Mouse (Mus musculus) megakaryocyte, adult 5-6 weeks (primary cell): ENCODE data around the gene Mfap4. TPM values are rescaled to one million over a fixed set of nuclear protein-coding genes. Genes with fewer than 3 reads are reported as not detected.
A peak's percentile ranks its signal among the peaks of the same experiment; 100 is the strongest.

Experiments used
- ATAC-seq: 2 replicates; pipeline ENCODE4 v1.8.0; 2016; ENCODE audit warnings: mild to moderate bottlenecking, inconsistent platforms; ENCODE audit not compliant: poor library complexity, severe bottlenecking
- total RNA-seq, 2 experiments: library from RNA; stranded (forward) in 1 of 2; stranded (reverse) in 1 of 2; fragments of 153-499, 151-499 nt in 1 of 2; fragments of 221-1000, 200-1000 nt in 1 of 2; gene quantifications; 2 replicates each; pipeline versions ENCODE4 v1.2.3 to v1.2.4; 2015 to 2017

The Mfap4 gene
- total RNA-seq, 2 experiments from 2014 or later = not detected

DNA sequence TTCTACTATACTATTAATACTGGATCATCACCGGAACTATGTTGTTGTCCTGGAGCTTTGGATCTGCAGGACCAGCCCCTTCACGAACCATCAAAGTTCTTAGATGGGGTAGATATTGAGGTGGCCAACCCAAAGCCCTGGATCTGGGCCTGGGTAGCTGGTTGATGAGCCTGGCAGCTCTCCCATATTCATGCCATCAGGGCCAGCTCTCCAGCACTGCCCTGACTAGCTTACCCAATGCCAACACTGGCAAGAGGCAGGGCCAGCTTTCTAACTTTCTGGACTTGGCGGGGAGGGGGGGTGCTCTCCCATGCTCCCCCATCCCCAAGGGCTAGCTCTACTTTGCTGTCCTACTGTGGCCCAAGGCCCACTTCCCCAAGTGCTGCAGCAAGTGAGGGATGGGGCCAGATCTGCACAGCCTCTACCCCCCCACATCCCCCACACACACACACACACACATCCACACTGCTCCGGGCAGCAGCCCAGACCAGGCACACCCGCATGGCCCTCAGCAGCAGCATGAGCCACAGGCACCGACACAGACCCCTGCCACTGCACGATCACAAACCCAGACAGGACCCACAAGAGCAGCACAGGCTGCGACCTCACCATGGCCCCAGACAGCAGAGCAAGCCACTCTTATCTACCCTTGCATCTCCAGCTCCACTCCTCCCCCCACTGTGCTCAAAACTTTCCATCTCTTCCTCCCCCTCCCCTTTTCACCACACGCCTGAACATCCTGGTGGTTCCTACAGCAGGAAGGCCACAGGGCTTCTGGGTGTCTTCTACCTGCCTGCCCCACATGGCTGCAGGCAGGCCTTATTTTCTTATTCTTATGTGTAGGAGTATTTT, 3.8 kb upstream of the Mfap4 start:
- ATAC-seq = no peak

DNA sequence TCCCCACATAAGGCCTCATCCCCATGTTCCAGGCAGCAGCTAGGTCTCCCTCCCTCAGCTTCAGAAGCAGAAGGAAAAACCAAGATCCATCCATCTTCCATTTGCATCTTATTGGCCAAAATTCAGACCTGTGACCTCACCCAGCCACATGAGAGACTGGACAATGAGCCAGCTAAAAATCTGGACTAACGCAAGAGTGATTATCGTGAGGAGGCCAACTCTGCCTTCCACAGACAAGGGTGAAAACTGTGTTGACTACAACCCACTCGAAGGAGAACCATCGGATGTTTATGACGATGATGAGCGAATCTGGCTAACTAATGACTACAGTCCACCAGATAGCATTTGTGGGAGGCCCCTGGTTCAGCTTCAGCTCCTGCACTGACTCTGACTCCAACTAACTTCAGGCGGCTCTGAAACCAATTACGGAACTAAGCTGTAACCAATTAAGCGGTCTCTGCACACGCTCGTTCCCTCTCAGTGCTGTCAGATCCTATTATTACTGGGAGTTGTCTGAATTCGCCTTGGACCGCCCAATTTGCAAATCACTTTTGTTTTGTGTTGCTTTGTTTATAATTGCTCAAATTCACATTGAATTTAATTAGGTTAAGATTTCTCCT, 1.9 kb upstream of the Mfap4 start:
- ATAC-seq = no peak

DNA sequence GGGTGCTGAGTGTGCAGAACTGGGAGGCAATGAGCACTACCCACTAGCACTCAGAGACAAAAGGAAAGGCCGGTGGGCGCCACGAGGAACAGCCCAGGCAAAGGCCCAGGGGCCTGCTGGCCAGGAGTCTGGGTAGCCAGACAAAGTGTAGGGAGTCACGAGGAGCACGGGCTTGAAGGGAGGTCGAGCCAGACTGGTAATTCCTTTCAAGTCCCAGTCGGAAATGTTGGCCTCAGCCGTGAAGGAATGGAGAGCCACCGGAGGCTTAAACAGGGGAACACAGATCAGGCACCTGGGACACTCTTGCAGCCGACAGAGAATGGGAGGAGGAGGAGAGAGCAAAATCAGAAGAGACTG, 997 bp upstream of the Mfap4 start:
- ATAC-seq = no peak

DNA sequence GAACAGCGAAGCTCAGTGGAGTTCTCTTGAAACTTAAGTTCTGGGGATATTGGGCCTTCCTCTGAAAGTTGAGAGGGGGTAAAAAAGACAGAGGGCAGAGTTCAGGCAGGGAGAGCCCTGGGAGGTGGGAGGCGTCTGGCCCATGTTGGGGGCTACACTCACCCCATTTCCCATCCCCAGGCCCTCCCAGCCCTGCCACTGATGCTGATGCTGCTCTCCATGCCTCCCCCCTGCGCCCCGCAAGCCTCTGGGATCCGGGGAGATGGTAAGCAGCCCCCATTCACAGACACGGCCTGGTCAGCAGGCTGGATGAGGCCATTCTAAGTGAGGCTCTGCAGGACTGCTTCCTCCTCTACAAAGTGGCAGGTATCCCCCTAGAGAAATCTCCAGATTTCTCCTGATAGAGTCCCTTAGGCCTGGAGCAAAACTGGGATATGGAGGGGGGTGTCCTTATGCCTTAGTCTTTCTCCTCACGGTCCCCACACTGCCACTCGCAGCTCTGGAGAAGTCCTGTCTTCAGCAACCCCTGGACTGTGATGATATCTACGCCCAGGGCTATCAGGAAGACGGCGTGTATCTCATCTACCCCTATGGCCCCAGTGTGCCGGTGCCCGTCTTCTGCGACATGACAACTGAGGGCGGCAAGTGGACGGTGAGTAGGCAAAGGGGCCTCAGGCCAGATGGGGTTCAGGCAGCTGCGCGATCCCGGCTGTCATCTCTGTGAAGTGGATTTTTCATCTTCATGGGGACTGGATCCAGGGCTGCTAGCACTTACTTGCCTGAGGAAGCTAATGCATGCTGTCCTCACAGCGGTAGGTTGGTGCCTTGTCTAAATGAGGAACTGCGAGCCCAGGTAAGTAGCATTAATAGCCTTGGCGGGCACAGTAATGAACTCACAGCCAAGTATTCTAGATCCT, 568 bp downstream of the Mfap4 start:
- ATAC-seq = no peak

DNA sequence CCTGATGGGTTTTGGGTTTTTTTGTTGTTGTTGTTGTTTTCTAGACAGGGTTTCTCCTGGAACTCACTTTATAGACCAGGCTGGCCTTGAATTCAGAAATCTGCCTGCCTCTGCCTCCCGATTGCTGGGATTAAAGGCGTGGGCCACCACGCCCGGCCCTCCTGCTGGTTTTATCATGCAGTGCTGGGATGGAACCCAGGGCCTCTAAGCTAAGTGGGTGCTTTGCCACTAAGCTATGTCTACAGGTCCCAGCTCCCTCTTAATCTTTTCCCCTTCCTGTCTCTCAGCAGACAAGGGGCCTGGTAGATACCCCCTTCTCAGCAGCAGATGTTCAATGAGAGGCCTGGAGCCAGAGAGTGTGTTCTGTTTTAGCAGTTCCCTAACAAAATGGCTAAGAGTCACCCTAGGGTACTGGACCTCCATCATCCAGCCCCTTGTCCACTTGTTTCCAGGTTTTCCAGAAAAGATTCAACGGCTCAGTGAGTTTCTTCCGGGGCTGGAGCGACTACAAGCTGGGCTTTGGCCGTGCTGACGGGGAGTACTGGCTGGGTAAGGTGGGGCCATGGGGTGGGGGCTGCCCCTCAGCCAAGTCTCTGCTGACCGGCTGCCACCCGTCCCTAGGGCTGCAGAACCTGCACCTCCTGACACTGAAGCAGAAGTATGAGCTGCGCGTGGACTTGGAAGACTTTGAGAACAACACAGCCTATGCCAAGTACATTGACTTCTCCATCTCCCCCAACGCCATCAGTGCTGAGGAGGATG, 1.4 kb downstream of the Mfap4 start:
- no peak for ATAC-seq

DNA sequence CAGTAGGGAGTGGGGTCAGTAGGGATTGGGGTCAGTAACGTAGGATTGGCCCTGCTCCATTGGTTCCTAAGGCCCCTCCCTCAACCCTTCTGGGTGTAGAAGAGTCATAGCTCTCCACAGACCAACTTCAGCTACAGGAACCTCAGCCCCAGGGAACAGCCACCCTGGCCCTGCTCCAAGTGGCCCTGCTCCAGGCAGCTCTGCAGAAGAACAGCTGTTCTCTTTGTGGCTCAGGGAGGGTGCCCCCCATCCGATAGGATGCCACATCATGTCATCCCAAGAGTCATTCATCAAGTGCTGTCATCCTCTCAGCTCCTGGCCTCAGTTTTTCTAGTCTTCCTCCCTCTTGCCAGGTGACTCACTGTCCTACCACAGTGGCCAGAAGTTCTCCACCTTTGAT, 2.2 kb downstream of the Mfap4 start:
- no peak for ATAC-seq

DNA sequence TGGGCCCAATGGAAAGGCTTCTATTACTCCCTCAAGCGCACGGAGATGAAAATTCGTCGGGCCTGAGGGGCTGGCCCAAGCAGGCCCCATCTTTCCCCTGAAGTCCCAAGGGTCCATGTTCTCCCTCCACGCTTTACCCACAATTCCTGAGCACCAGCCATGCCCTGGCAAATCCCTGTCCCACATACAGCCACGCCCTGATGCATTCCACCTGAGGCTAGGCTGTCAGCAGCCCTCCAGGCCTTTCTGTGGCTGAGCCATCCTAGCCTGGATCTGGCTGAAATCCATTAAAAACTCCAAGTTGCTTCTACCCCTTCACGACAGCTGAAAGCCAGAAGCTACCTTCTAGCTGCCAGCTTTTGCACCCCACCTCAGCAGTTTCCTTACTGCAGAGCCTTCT, 2.7 kb downstream of the Mfap4 start:
- ATAC-seq = no peak

DNA sequence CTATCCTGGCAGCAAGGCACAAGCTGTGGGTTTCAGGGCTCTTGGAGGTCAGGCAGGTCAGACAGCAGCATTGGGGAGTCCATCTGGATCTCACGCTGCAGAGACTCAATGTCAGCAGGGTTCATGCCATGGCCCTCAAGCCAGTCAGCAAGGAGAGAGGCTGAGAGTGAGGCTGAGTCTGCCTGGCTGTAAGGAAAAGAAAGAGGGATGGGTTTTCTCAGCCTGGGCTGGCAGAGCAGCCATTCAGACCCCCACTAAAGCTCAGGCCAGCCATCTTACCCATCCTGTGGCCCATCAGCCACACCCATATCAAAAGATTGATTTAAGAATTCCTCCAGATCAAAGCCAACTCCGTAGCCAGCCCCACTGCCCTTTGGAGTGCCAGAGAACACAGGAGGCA, 3.9 kb downstream of the Mfap4 start:
- ATAC-seq = no peak

DNA sequence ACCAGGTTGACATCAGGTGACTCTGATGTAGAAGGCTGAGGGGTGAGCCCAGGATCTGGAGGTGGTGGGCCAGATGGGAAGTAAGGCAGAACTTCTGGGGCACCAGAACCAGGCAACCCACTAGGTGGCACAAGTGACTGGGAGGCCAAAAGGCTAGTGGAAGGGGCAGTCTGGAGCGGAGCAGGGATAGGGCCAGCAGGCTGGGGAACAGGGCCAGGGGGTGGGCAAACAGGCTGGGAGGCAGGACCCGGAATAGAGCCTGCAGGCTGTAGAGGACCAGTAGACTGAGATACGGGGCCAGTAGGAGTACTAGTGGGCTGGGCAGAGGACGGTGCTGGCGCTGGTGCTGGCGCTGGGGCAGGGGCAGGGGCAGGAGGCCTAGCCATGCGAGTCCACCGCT, 4.6 kb downstream of the Mfap4 start:
- no peak for ATAC-seq

DNA sequence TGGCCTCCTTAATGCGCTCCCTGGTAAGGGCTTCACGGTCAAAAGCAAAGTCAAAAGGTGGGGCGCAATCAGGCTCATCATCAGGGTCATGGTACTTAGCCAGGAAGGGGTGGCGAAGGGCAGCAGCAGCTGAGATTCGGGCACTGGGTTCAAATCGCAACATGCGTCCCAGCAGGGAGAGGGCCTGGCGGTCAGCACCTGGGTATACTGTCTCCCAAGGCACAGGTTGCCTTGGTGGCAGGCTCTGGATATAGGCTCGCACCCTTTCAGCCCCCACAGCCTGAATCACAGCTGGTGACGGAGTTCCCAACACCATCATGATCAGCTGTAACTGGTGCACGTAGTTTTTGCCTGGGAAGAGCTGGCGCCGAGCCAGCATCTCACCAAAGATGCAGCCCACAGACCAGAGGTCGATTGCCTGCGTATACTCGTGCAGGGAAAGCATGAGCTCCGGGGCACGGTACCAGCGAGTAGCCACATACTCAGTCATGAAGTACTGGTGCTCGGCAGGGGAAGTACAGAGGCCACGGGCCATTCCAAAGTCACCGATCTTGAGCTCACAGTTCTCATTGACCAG, 5.8 kb downstream of the Mfap4 start:
- no peak for ATAC-seq

DNA sequence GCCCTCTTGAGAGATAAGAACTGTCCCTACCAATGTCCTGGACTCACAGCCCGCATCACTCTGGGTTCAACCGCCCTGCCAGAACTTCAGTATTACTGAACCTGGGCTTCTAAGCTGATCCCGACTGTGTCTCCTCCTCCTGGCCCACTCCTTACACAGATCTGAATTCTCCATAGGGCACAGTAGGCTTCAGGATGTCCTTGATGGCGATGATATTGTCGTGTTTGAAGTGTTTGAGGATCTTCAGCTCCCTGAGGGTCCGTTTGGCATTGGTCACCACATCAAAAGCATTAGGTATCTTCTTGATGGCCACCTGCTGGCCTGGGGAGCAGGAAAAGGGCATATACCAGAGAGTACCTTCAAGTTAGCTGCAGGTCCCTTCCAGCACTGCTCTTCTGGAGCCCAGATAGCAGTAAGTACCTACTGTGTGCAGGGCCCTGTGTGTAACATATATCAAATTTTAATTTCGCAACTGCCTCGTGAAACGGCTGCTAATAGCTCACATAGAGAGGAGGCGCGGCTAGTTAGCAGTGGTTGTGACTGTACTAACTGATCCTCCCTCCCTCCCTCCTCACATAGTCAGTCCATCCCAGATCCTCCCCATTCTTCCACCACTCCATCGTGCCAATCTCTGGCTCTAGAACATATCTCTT, 7.6 kb downstream of the Mfap4 start:
- ATAC-seq = no peak

DNA sequence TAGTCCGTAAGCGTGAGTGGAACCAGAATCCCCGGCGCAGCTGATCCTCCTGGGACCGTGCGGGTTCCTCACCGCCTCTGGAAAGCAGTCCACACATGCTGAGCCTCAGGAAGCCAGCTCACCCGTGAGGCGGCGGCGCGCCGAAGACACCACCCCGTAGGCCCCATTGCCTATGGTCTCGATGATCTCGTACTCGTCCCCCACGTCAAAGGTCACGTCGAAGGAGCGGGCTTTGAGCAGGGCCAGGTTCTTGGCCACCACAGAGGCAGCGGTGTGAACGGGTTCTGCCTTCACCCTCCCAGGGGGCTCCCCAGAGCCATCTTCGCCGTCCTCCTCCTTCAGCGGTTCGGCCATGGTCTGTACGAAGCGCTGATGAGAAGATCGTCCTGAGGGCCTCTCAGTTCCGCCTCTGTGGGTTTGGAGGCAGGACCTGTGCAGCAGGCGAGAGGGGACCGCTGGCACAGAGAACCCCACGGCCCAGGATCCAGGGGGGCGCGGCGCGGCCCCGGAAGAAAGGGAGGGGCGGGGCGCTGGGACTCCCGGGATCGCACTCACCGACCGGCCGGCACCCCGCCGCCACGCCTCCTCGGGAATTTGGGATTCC, 8.4 kb downstream of the Mfap4 start:
- peak; percentile 55 for ATAC-seq

DNA sequence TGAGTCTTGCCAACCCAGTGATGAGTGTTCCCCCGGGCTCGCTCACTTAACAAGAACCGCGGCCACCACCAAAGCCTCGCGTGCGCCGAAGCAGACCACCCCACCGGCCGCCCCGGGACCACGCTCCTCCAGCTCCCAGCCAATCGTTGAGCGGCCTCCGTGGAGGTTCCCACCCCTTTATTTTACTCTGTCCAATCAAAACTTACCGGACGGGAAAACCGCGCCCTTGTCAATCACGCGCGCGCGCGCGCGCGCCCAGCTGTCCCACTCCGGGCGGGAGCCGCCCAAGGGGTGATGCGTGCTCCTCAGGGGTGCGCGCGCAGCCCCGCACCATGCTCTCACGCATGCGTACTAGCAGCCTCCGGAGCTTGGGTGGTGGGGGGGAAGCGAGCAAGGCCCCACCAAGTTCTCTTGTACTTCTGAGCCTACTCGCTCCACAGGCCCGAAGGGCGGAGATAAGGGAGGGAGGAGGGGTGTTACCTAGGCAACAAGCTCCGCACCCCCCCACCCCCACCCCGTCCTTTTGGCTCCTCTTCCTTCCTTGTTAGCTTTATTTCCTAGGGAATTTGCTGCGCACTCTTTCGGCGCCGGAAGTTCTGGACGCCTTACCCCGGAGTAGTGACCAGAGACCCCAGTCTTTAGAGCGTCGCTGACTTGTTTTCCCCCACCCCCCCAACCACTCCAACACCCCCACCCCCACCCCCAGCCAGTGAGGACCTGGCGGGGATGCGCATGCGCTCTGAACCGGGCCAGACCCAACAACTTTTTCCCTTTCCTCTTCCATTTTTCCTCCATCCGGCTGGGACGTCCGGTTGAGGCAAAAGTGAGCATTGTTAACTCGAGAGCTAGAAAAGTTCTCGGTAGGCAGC, 9.1 kb downstream of the Mfap4 start, which contains the start of gene Mapk7:
Gene Mapk7, minus strand, starts transcription at position 278 of the 869 bp plus-strand sequence.
- ATAC-seq = peak; percentile 87

DNA sequence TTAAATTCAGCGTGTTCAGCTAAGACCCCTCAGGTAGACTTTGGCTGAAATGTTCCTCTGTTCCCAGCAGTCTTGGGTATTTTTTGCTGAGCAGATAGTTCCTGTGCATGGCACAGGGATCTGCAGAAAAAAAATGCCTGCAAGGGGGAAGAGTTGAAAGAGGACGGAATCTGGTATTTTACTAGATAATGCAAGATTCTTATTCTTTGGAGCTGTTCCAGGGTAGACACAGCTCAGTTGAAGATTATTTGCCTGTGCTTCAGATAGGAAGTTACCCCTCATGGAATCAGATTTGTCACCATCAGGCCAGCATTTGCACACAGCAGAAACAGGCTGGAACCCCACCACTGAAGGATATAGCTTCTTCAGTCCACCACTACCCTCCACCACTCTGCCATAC, 10.3 kb downstream of the Mfap4 start:
- no peak for ATAC-seq

DNA sequence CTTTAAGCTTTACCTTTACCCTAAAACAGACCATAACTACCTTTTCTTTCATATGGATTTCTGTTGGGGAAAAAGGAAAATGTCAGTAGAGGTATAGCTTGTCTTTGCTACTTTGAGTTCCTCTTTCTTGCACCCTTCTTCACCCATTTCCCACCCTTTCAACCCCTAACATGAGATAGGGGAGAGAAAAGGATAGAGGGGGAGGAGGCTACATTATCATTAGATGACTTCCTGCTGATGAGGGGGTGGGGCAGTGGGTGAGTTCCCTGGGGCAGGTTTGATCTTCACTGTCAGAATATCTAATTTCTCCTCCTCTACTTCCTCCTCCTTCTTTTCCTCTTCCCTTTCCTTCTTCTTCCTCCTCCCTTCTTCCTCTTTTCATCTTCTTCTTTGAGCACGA, 12.3 kb downstream of the Mfap4 start:
- ATAC-seq = no peak

DNA sequence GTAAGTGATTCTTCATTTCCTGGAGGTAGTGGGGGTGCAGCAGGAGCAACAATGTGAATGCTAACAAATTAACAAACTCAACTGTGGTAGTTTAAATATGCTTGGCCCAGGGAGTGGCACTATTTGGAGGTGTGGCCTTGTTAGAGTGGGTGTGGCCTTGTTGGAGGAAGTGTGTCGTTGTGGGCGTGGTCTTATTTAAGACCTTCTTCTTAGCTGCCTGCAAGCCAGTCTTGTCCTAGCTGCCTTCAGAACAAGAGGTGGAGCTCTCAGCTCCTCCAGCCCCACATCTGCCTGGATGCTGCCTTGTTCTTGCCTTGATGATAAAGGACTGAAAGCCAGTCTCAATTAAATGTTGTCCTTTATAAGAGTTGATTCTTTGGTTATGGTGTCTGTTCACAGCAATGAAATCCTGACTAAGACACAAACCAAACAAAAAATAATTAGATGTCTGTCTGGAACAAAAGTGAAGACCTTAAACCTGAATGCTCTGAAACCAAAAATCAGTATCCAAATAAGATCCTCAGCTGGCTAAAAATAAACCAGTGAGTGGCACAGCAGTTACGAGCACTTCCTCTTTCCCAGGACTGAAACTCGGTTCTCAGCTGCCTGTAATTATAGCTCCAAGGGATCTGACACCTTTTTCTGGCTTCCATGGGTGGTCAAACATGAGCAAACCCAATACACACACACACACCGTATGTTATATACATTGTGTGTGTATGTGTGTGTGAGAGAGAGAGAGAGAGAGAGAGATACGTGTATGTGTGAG, 13.7 kb downstream of the Mfap4 start:
- ATAC-seq = peak; percentile 56; the same call in 1 of the 2 replicates

DNA sequence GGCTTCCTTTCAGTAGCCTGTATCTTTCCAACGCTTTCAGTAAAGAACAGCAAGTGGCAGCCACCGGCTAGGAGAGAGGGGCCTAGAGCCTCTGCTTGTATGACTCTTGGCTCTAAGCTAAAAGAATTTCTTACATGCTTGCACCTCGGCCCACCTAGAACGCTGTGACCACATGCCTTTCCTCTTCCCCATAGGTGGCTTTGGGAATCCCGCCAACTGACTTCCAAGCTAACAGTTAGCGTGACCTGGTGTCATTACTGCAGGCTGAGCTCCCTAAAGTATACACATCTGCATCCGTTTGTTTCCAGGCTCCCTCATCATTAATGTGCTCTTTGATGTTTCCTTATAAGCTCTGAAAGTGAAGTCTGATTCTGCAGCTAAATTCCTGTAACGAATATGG, 18.7 kb downstream of the Mfap4 start:
- ATAC-seq = no peak
